Mouse (Mus musculus): ENCODE measurements around the gene Sbk1. TPM values are rescaled to one million over a fixed set of nuclear protein-coding genes. Genes with fewer than 3 reads are reported as not detected.

Sbk1 gene
- polyA plus RNA-seq, 1 experiment from 2014 or later = 276 TPM

- no peak overlapping the region for H3K27ac ChIP-seq (replicated peaks)
- no peak for ATAC-seq (ENCODE audit: low FRiP score, low read depth)
- H3K27me3 ChIP-seq = peaks cover 7% of the 10 kb centered on the region; the same call in 1 of the 2 replicates
- H3K36me3 ChIP-seq = no peaks in the 10 kb centered on the region
- no peaks in the 10 kb centered on the region for H3K9me3 ChIP-seq
- no peak overlapping the region for H3K4me3 ChIP-seq
- peaks cover 29% of the 10 kb centered on the region for H3K4me1 ChIP-seq
- H3K9ac ChIP-seq (replicated peaks) = no peak overlapping the region
- no peak overlapping the region for H3K4me2 ChIP-seq (replicated peaks)
- 76% methylated on average over 8 of the region's 8 CpGs for WGBS
These were observed 4.8 kb upstream of the Sbk1 start for GRCm38 (mm10) chr7:126267606-126268005.

- H3K27ac ChIP-seq (replicated peaks) = peak overlapping the region; percentile 97
- 1% methylated on average over 36 of the region's 38 CpGs for WGBS
- peak; percentile 16 for ATAC-seq (ENCODE audit: low FRiP score, low read depth)
These were observed 422 bp downstream of the Sbk1 start for GRCm38 (mm10) chr7:126272770-126273311.

GRCm38 (mm10) chr7:126273351-126274042 lies 1.1 kb downstream of the Sbk1 start:
- Histone ChIP-seq H3K9ac (replicated peaks) (peak overlapping the region; percentile 100), H3K27ac (replicated peaks) (peak overlapping the region; percentile 97), H3K9me3 (no peaks in the 10 kb centered on the region), H3K4me1 (peaks cover 58% of the 10 kb centered on the region), H3K4me2 (replicated peaks) (peak overlapping the region; percentile 87), H3K4me3 (peak overlapping the region; percentile 99), H3K27me3 (peaks cover 7% of the 10 kb centered on the region; the same call in 1 of the 2 replicates), H3K36me3 (peaks cover 36% of the 10 kb centered on the region)
- ATAC-seq (ENCODE audit: low FRiP score, low read depth) = no peak
- 3% methylated on average over 11 of the region's 11 CpGs for WGBS

More at GRCm38 (mm10) chr7:126272770-126273311, 422 bp downstream of the Sbk1 start:
- Histone ChIP-seq H3K4me2 (replicated peaks) (peak overlapping the region; percentile 87), H3K4me3 (peak overlapping the region; percentile 99), H3K9me3 (no peaks in the 10 kb centered on the region), H3K27me3 (peaks cover 7% of the 10 kb centered on the region; the same call in 1 of the 2 replicates), H3K36me3 (peaks cover 30% of the 10 kb centered on the region), H3K9ac (replicated peaks) (peak overlapping the region; percentile 100), H3K4me1 (peaks cover 52% of the 10 kb centered on the region)

- WGBS = 8% methylated on average over 3 of the region's 3 CpGs
- Histone ChIP-seq H3K27me3 (peaks cover 7% of the 10 kb centered on the region; the same call in 1 of the 2 replicates), H3K27ac (replicated peaks) (peak overlapping the region; percentile 97), H3K4me1 (peaks cover 65% of the 10 kb centered on the region), H3K36me3 (peaks cover 43% of the 10 kb centered on the region), H3K4me2 (replicated peaks) (peak overlapping the region; percentile 87), H3K4me3 (peak overlapping the region; percentile 99), H3K9me3 (no peaks in the 10 kb centered on the region), H3K9ac (replicated peaks) (peak overlapping the region; percentile 100)
- ATAC-seq (ENCODE audit: low FRiP score, low read depth) = no peak
These were observed 1.7 kb downstream of the Sbk1 start for GRCm38 (mm10) chr7:126274137-126274536.

- peak overlapping the region; percentile 99 for H3K4me3 ChIP-seq
- no peak for ATAC-seq (ENCODE audit: low FRiP score, low read depth)
- H3K27ac ChIP-seq (replicated peaks) = peak overlapping the region; percentile 97
- H3K36me3 ChIP-seq = peaks cover 48% of the 10 kb centered on the region
- peaks cover 7% of the 10 kb centered on the region; the same call in 1 of the 2 replicates for H3K27me3 ChIP-seq
- H3K4me1 ChIP-seq = peaks cover 70% of the 10 kb centered on the region
- H3K9ac ChIP-seq (replicated peaks) = peak overlapping the region; percentile 100
- H3K4me2 ChIP-seq (replicated peaks) = peak overlapping the region; percentile 87
- 0% methylated on average over 4 of the region's 4 CpGs for WGBS
- H3K9me3 ChIP-seq = no peaks in the 10 kb centered on the region
These were observed 2.2 kb downstream of the Sbk1 start for GRCm38 (mm10) chr7:126274626-126275025.

GRCm38 (mm10) chr7:126275711-126276110 lies 3.3 kb downstream of the Sbk1 start:
- Histone ChIP-seq H3K4me1 (peaks cover 76% of the 10 kb centered on the region), H3K9ac (replicated peaks) (peak overlapping the region; percentile 100), H3K36me3 (peaks cover 59% of the 10 kb centered on the region), H3K4me3 (peak overlapping the region; percentile 99), H3K4me2 (replicated peaks) (peak overlapping the region; percentile 87), H3K27me3 (peaks cover 6% of the 10 kb centered on the region; the same call in 1 of the 2 replicates), H3K27ac (replicated peaks) (no peak overlapping the region), H3K9me3 (no peaks in the 10 kb centered on the region)
- 82% methylated on average over 5 of the region's 5 CpGs for WGBS
- no peak for ATAC-seq (ENCODE audit: low FRiP score, low read depth)

GRCm38 (mm10) chr7:126276297-126276696 lies 3.9 kb downstream of the Sbk1 start:
- Histone ChIP-seq H3K4me3 (peak overlapping the region; percentile 99), H3K9me3 (no peaks in the 10 kb centered on the region), H3K9ac (replicated peaks) (peak overlapping the region; percentile 100), H3K4me2 (replicated peaks) (peak overlapping the region; percentile 87), H3K27ac (replicated peaks) (no peak overlapping the region), H3K27me3 (peaks cover under 1% of the 10 kb centered on the region; the same call in 1 of the 2 replicates), H3K4me1 (peaks cover 72% of the 10 kb centered on the region), H3K36me3 (peaks cover 64% of the 10 kb centered on the region)
- ATAC-seq (ENCODE audit: low FRiP score, low read depth) = no peak
- 50% methylated on average over 6 of the region's 6 CpGs for WGBS

GRCm38 (mm10) chr7:126277536-126278295 lies 5.3 kb downstream of the Sbk1 start:
- Histone ChIP-seq H3K9ac (replicated peaks) (peak overlapping the region; percentile 100), H3K9me3 (no peaks in the 10 kb centered on the region), H3K4me3 (peak overlapping the region; percentile 99), H3K27me3 (no peaks in the 10 kb centered on the region), H3K36me3 (peaks cover 77% of the 10 kb centered on the region), H3K4me1 (peaks cover 72% of the 10 kb centered on the region), H3K27ac (replicated peaks) (no peak overlapping the region), H3K4me2 (replicated peaks) (peak overlapping the region; percentile 87)
- WGBS = 51% methylated on average over 22 of the region's 22 CpGs
- no peak for ATAC-seq (ENCODE audit: low FRiP score, low read depth)

- peaks cover 86% of the 10 kb centered on the region for H3K36me3 ChIP-seq
- no peaks in the 10 kb centered on the region for H3K9me3 ChIP-seq
- ATAC-seq (ENCODE audit: low FRiP score, low read depth) = no peak
- no peak overlapping the region for H3K4me3 ChIP-seq
- H3K9ac ChIP-seq (replicated peaks) = no peak overlapping the region
- H3K27me3 ChIP-seq = no peaks in the 10 kb centered on the region
- no peak overlapping the region for H3K27ac ChIP-seq (replicated peaks)
- H3K4me1 ChIP-seq = peaks cover 77% of the 10 kb centered on the region
- WGBS = 90% methylated on average over 5 of the region's 5 CpGs
- no peak overlapping the region for H3K4me2 ChIP-seq (replicated peaks)
These were observed 6.4 kb downstream of the Sbk1 start for GRCm38 (mm10) chr7:126278799-126279198.

GRCm38 (mm10) chr7:126279774-126280482 lies 7.5 kb downstream of the Sbk1 start:
- Histone ChIP-seq H3K27me3 (no peaks in the 10 kb centered on the region), H3K4me2 (replicated peaks) (peak overlapping the region; percentile 13; the same call in 1 of the 2 replicates), H3K27ac (replicated peaks) (no peak overlapping the region), H3K4me3 (no peak overlapping the region), H3K4me1 (peaks cover 76% of the 10 kb centered on the region), H3K9ac (replicated peaks) (0 out of 2 replicates have a peak overlapping the region, but pooled peaks have one; percentile 15), H3K9me3 (no peaks in the 10 kb centered on the region), H3K36me3 (peaks cover 96% of the 10 kb centered on the region)
- no peak for ATAC-seq (ENCODE audit: low FRiP score, low read depth)
- 75% methylated on average over 8 of the region's 8 CpGs for WGBS

- Histone ChIP-seq H3K9me3 (no peaks in the 10 kb centered on the region), H3K4me3 (no peak overlapping the region), H3K9ac (replicated peaks) (no peak overlapping the region), H3K4me1 (peaks cover 76% of the 10 kb centered on the region), H3K27ac (replicated peaks) (no peak overlapping the region), H3K27me3 (no peaks in the 10 kb centered on the region), H3K4me2 (replicated peaks) (no peak overlapping the region), H3K36me3 (peaks cover 96% of the 10 kb centered on the region)
- no peak for ATAC-seq (ENCODE audit: low FRiP score, low read depth)
- 75% methylated on average over 6 of the region's 6 CpGs for WGBS
These were observed 8.3 kb downstream of the Sbk1 start for GRCm38 (mm10) chr7:126280696-126281095.
